Mouse (Mus musculus) lung, embryonic 15.5 days (tissue): ENCODE measurements around the gene Olfr803. TPM values are rescaled to one million over a fixed set of nuclear protein-coding genes. Genes with fewer than 3 reads are reported as not detected.

ENCODE experiments used
- ATAC-seq: fragments of 200-750 bp; cut with Nextera tagmentation; 2 replicates; pipeline ENCODE4 v1.8.0; 2017; ENCODE audit warnings: moderate number of reproducible peaks, borderline replicate concordance; ENCODE audit not compliant: low FRiP score, low TSS enrichment; ENCODE audit errors: extremely low read depth
- H3K27ac ChIP-seq: fragments of 300-500 bp; sonication (generic); 2 replicates; pipeline ENCODE4 v1.5.1; 2015; ENCODE audit warnings: moderate library complexity, mild to moderate bottlenecking, inconsistent platforms
- H3K27me3 ChIP-seq: fragments of 300-500 bp; sonication (generic); 2 replicates; pipeline ENCODE4 v1.6.1; 2015; ENCODE audit warnings: inconsistent platforms
- H3K36me3 ChIP-seq: fragments of 300-500 bp; sonication (generic); 2 replicates; pipeline ENCODE4 v1.6.1; 2015; ENCODE audit warnings: inconsistent platforms
- H3K4me1 ChIP-seq: fragments of 300-500 bp; sonication (generic); 2 replicates; pipeline ENCODE4 v1.6.1; 2015; ENCODE audit warnings: inconsistent platforms
- H3K4me2 ChIP-seq: fragments of 300-500 bp; sonication (generic); 2 replicates; pipeline ENCODE4 v1.6.1; 2015; ENCODE audit warnings: inconsistent platforms, mild to moderate bottlenecking, moderate library complexity
- H3K4me3 ChIP-seq: fragments of 300-500 bp; sonication (generic); 2 replicates; pipeline ENCODE4 v1.5.1; 2015; ENCODE audit warnings: mild to moderate bottlenecking, inconsistent platforms
- H3K9ac ChIP-seq: fragments of 300-500 bp; sonication (generic); 2 replicates; pipeline ENCODE4 v1.6.1; 2015; ENCODE audit warnings: inconsistent platforms
- H3K9me3 ChIP-seq: fragments of 300-500 bp; sonication (generic); 2 replicates; pipeline ENCODE4 v1.6.1; 2016; ENCODE audit warnings: inconsistent platforms
- WGBS: fragments of 180-500 bp; shearing (Covaris S2); methylation state at CpG from one replicate; pipeline ENCODE4 v1.1.7; 2015; 5-methylcytosine and 5-hydroxymethylcytosine counted together
- microRNA-seq: library from miRNA; unstranded; fragments of <30 nt; microRNA quantifications from one replicate; pipeline ENCODE4, GENCODE M21; 2016
- polyA plus RNA-seq: library from polyadenylated mRNA; unstranded; fragments of >200 nt; fragmentation: Nextera tagmentation; extraction: Ambion mirVana; gene quantifications from 2 replicates; pipeline ENCODE4 v1.2.1, GENCODE M21; 2015

Olfr803 gene
- not detected in 2 replicates for polyA plus RNA-seq

DNA sequence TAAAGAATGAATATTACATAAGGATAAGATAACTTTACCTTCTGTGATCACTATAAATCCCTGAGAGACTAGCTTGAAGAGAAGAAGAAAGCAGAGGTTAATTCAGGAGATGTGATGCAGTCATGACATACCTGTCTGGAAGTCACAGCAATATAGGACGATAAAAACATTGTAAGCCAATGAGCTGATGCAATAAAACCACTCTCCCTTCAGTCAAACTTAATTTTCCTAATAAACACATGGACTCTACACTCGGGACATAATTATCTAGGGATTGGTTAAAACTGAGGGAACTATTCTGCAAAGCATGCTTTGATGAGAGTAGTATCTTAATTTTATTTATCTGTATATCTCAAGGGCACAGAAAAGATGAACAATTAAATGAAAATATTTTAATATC is at the start of gene Olfr803:
Gene Olfr803, minus strand, starts transcription at position 101 of the 400 bp plus-strand sequence.
- Histone ChIP-seq H3K4me2 (no peak within 1 kb of the TSS), H3K4me1 (no peaks in the 10 kb centered on the region), H3K36me3 (no peaks in the 10 kb centered on the region), H3K9ac (no peak within 1 kb of the TSS), H3K9me3 (no peaks in the 10 kb centered on the region), H3K4me3 (no peak within 1 kb of the TSS), H3K27ac (no peak within 1 kb of the TSS), H3K27me3 (no peaks in the 10 kb centered on the region)
- no peak for ATAC-seq
- WGBS, result 71% methylated on average over 2 of the region's 2 CpGs

- Histone ChIP-seq H3K9ac (no peak within 1 kb of the TSS), H3K4me1 (no peaks in the 10 kb centered on the region), H3K9me3 (no peaks in the 10 kb centered on the region), H3K36me3 (no peaks in the 10 kb centered on the region), H3K4me3 (no peak within 1 kb of the TSS), H3K27ac (no peak within 1 kb of the TSS), H3K4me2 (no peak within 1 kb of the TSS), H3K27me3 (no peaks in the 10 kb centered on the region)
- no peak for ATAC-seq
Observed at GRCm38 (mm10) chr10:129741821-129742220, 47.7 kb upstream of the Olfr803 start, which contains the start of gene Olfr806. Gene Olfr806, minus strand, starts transcription at chr10:129741921.

DNA sequence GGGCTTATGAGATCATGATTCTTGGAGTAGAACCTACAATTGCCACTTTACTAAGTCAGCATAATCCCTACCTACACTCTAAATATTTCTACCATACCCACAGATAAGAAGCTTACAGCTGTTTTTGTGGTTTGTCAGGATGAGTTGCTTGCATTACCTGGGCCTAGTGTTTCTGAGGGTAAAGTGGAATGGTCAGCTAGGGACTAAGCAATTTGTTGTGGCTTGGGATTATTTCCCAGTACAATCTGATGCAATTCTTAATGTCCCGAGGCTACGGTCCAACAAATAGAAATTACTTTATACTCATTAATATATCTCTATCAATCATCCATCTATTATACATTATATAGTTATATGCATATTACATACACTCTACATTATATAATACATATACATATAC is 35.2 kb upstream of the Olfr803 start, which contains the start of gene Olfr805:
Gene Olfr805, minus strand, starts transcription at position 101 of the 400 bp plus-strand sequence.
- 91% methylated on average over 2 of the region's 2 CpGs for WGBS
- no peak within 1 kb of the TSS for H3K27ac ChIP-seq

GRCm38 (mm10) chr10:129702910-129703309 is 8.8 kb upstream of the Olfr803 start, which contains the start of gene Olfr804:
Gene Olfr804, plus strand, starts transcription at chr10:129703210.
- no peak for ATAC-seq
- Histone ChIP-seq H3K27ac (no peak within 1 kb of the TSS), H3K4me3 (no peak within 1 kb of the TSS)

More for the DNA sequence above, 35.2 kb upstream of the Olfr803 start, which contains the start of gene Olfr805:
- no peak within 1 kb of the TSS for H3K4me2 ChIP-seq
- H3K27me3 ChIP-seq, result no peaks in the 10 kb centered on the region
- no peak for ATAC-seq
- H3K9ac ChIP-seq, result no peak within 1 kb of the TSS
- no peaks in the 10 kb centered on the region for H3K9me3 ChIP-seq
- H3K4me3 ChIP-seq, result no peak within 1 kb of the TSS
- no peaks in the 10 kb centered on the region for H3K36me3 ChIP-seq
- H3K4me1 ChIP-seq, result no peaks in the 10 kb centered on the region

DNA sequence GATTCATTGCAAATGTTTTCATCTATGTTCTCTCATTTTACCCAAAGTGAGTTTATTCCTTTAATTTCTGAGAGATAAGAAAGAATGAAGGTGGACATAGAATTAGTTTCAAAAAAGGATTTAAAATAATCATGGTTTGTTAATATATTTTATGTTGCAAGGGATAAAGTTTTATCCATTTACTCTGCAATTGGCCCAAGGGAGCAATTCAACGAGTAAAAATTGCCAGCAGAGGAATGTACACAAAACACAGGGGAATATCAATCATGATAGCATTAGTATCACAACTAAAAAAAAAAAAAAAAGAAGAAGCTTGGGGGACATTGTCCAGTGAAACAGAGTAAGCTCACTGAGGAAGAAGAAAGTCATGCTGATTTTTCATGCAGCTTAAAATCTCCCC is 6.0 kb downstream of the Olfr803 start, which contains the start of gene Olfr802:
Gene Olfr802, minus strand, starts transcription at position 101 of the 400 bp plus-strand sequence.
- no peaks in the 10 kb centered on the region for H3K9me3 ChIP-seq
- no peaks in the 10 kb centered on the region for H3K27me3 ChIP-seq
- no peak within 1 kb of the TSS for H3K4me3 ChIP-seq
- H3K9ac ChIP-seq, result no peak within 1 kb of the TSS
- no peak within 1 kb of the TSS for H3K27ac ChIP-seq
- H3K4me2 ChIP-seq, result no peak within 1 kb of the TSS
- no peak for ATAC-seq
- WGBS, result 39% methylated on average over 1 of the region's 1 CpGs
- H3K4me1 ChIP-seq, result no peaks in the 10 kb centered on the region
- H3K36me3 ChIP-seq, result no peaks in the 10 kb centered on the region

More at GRCm38 (mm10) chr10:129702910-129703309, 8.8 kb upstream of the Olfr803 start, which contains the start of gene Olfr804:
- no peaks in the 10 kb centered on the region for H3K4me1 ChIP-seq
- H3K27me3 ChIP-seq, result no peaks in the 10 kb centered on the region
- no peak within 1 kb of the TSS for H3K9ac ChIP-seq
- H3K9me3 ChIP-seq, result no peaks in the 10 kb centered on the region
- H3K36me3 ChIP-seq, result no peaks in the 10 kb centered on the region
- H3K4me2 ChIP-seq, result no peak within 1 kb of the TSS

- no peak within 1 kb of the TSS for H3K27ac ChIP-seq
- WGBS, result 42% methylated on average over 1 of the region's 1 CpGs
- H3K4me3 ChIP-seq, result no peak within 1 kb of the TSS
- no peak within 1 kb of the TSS for H3K9ac ChIP-seq
- H3K4me2 ChIP-seq, result no peak within 1 kb of the TSS
- no peak for ATAC-seq
- no peaks in the 10 kb centered on the region for H3K9me3 ChIP-seq
- H3K27me3 ChIP-seq, result no peaks in the 10 kb centered on the region
- no peaks in the 10 kb centered on the region for H3K36me3 ChIP-seq
- H3K4me1 ChIP-seq, result no peaks in the 10 kb centered on the region
Observed at GRCm38 (mm10) chr10:129673765-129674164, 20.3 kb downstream of the Olfr803 start, which contains the start of gene Olfr801. Gene Olfr801, minus strand, starts transcription at chr10:129673865.

DNA sequence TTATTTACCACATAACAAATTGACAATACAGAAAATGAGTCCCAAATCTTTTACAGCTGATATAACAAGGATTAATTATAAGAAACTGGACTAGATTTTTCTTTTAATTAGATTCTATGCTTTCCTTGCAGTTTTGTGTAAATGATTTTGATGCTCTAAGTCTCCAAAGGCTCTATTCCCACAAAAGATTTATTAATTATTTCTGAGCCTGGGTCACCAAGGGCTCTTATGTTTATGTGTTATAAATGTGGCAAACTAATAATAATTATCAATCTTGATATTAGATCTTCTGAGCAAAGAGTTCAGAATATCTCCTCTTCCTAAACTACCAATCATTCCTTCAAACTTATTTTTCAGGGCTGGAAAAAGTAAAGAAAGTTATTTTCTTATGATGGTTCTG is 36.7 kb downstream of the Olfr803 start, which contains the start of gene Olfr800:
Gene Olfr800, plus strand, starts transcription at position 301 of the 400 bp plus-strand sequence.
- no peaks in the 10 kb centered on the region for H3K9me3 ChIP-seq
- no peaks in the 10 kb centered on the region for H3K4me1 ChIP-seq
- H3K4me2 ChIP-seq, result no peak within 1 kb of the TSS
- H3K4me3 ChIP-seq, result no peak within 1 kb of the TSS
- no peak within 1 kb of the TSS for H3K27ac ChIP-seq
- H3K36me3 ChIP-seq, result no peaks in the 10 kb centered on the region
- ATAC-seq, result no peak
- no peak within 1 kb of the TSS for H3K9ac ChIP-seq
- no peaks in the 10 kb centered on the region for H3K27me3 ChIP-seq

GRCm38 (mm10) chr10:129651763-129652162 is 42.3 kb downstream of the Olfr803 start:
- no peaks in the 10 kb centered on the region for H3K27me3 ChIP-seq
- H3K4me1 ChIP-seq, result no peaks in the 10 kb centered on the region
- no peak overlapping the region for H3K9ac ChIP-seq
- H3K36me3 ChIP-seq, result no peaks in the 10 kb centered on the region
- 80% methylated on average over 1 of the region's 1 CpGs for WGBS
- no peak overlapping the region for H3K4me2 ChIP-seq
- H3K4me3 ChIP-seq, result no peak overlapping the region
- no peak for ATAC-seq
- no peaks in the 10 kb centered on the region for H3K9me3 ChIP-seq
- no peak overlapping the region for H3K27ac ChIP-seq

Small RNA genes lying within 50 kb of the gene (microRNA-seq; reads per million reads assigned to microRNA genes)
- gene Gm24485, result not detected

Other genes with a start within 250 kb of the Olfr803 start
- not detected in 2 replicates for gene Olfr787, start 232.4 kb downstream of the Olfr803 start, polyA plus RNA-seq
- not detected in 2 replicates for gene Olfr788, start 223.3 kb downstream of the Olfr803 start, polyA plus RNA-seq
- gene Olfr789, start 209.5 kb downstream of the Olfr803 start, polyA plus RNA-seq, result not detected in 2 replicates
- not detected in 2 replicates for gene Olfr790, start 195.8 kb downstream of the Olfr803 start, polyA plus RNA-seq
- not detected in 2 replicates for gene Olfr791, start 172.5 kb downstream of the Olfr803 start, polyA plus RNA-seq
- gene Olfr792, start 155.1 kb downstream of the Olfr803 start, polyA plus RNA-seq, result not detected in 2 replicates
- gene Olfr794, start 126.6 kb downstream of the Olfr803 start, polyA plus RNA-seq, result not detected in 2 replicates
- gene Olfr796, start 81.7 kb downstream of the Olfr803 start, polyA plus RNA-seq, result not detected in 2 replicates
- not detected in 2 replicates for gene Olfr798, start 66.4 kb downstream of the Olfr803 start, polyA plus RNA-seq
- gene Olfr799, start 56.8 kb downstream of the Olfr803 start, polyA plus RNA-seq, result not detected in 2 replicates
- not detected in 2 replicates for gene Olfr800, start 36.6 kb downstream of the Olfr803 start, polyA plus RNA-seq
- not detected in 2 replicates for gene Olfr801, start 20.4 kb downstream of the Olfr803 start, polyA plus RNA-seq
- gene Olfr802, start 6.1 kb downstream of the Olfr803 start, polyA plus RNA-seq, result not detected in 2 replicates
- not detected in 2 replicates for gene Olfr804, start 8.9 kb upstream of the Olfr803 start, polyA plus RNA-seq
- gene Olfr805, start 35.1 kb upstream of the Olfr803 start, polyA plus RNA-seq, result not detected in 2 replicates
- not detected in 2 replicates for gene Olfr806, start 47.6 kb upstream of the Olfr803 start, polyA plus RNA-seq
- not detected in 2 replicates for gene Olfr807, start 63.5 kb upstream of the Olfr803 start, polyA plus RNA-seq
- not detected in 2 replicates for gene Olfr808, start 71.2 kb upstream of the Olfr803 start, polyA plus RNA-seq
- gene Olfr809, start 80.4 kb upstream of the Olfr803 start, polyA plus RNA-seq, result not detected in 2 replicates
- gene Olfr810, start 100.6 kb upstream of the Olfr803 start, polyA plus RNA-seq, result not detected in 2 replicates
- gene Olfr811, start 110.1 kb upstream of the Olfr803 start, polyA plus RNA-seq, result not detected in 2 replicates
- gene Olfr812, start 151.8 kb upstream of the Olfr803 start, polyA plus RNA-seq, result not detected in 2 replicates
- gene Olfr813, start 161.1 kb upstream of the Olfr803 start, polyA plus RNA-seq, result not detected in 2 replicates
- not detected in 2 replicates for gene Olfr814, start 185.6 kb upstream of the Olfr803 start, polyA plus RNA-seq
- gene Olfr815, start 211.6 kb upstream of the Olfr803 start, polyA plus RNA-seq, result not detected in 2 replicates
- gene Olfr816, start 221.3 kb upstream of the Olfr803 start, polyA plus RNA-seq, result not detected in 2 replicates